Mouse (Mus musculus): ENCODE data around the gene Vipr1. TPM values are rescaled to one million over a fixed set of nuclear protein-coding genes. Genes with fewer than 3 reads are reported as not detected.
A peak's percentile ranks its signal among the peaks of the same experiment; 100 is the strongest.

The Vipr1 gene
- total RNA-seq, 2 experiments from 2014 or later = 22.1 to 35.8 TPM

GRCm38 (mm10) chr9:121717048-121717447 is 74.5 kb downstream of the Vipr1 start:
- no peak for DNase-seq (ENCODE audit: low spot score in 2 of 2)

GRCm38 (mm10) chr9:121718070-121718705 is 75.7 kb downstream of the Vipr1 start:
- DNase-seq (ENCODE audit: low spot score in 2 of 2) = no peak

- DNase-seq (ENCODE audit: low spot score in 2 of 2) = peak; percentile 98 to 99
Measured at GRCm38 (mm10) chr9:121718792-121719318, 76.3 kb downstream of the Vipr1 start, which contains the start of gene Nktr. Nktr (plus strand) TSS chr9:121719169.

- peak in 1 of 2 experiments; percentile 36 for DNase-seq (ENCODE audit: low spot score in 2 of 2)
Measured at GRCm38 (mm10) chr9:121719347-121720331, 77.1 kb downstream of the Vipr1 start.

Other genes with a start within 250 kb of the Vipr1 start
- gene Cck, start 147.0 kb upstream of the Vipr1 start, total RNA-seq (2021) = 100 to 1,000 TPM; 710 to 834 TPM
- gene Lyzl4, start 620 bp upstream of the Vipr1 start, total RNA-seq (2021) = 1 to 10 TPM; 1.4 to 1.8 TPM
- 10 to 100 TPM; 28.9 to 29.4 TPM for gene Sec22c, start 62.8 kb downstream of the Vipr1 start, total RNA-seq (2021)
- gene Ss18l2, start 67.6 kb downstream of the Vipr1 start, total RNA-seq (2021) = 10 to 100 TPM; 73.2 to 83.3 TPM
- 100 to 1,000 TPM; 103 to 112 TPM for gene Nktr, start 76.5 kb downstream of the Vipr1 start, total RNA-seq (2021)
- 100 to 1,000 TPM; 104 to 106 TPM for gene Zfp651, start 116.6 kb downstream of the Vipr1 start, total RNA-seq (2021)
- gene Klhl40, start 134.9 kb downstream of the Vipr1 start, total RNA-seq (2021) = 1 to 10 TPM; 6.2 to 7.2 TPM
- 10 to 100 TPM; 15.4 to 25.0 TPM for gene Hhatl, start 149.8 kb downstream of the Vipr1 start, total RNA-seq (2021)
- 1 to 10 TPM; 5.1 to 6.1 TPM for gene Ccdc13, start 196.7 kb downstream of the Vipr1 start, total RNA-seq (2021)
- 100 to 1,000 TPM in 1 of 2 experiments, 10 to 100 TPM in 1; 96.5 to 107 TPM for gene Higd1a, start 215.6 kb downstream of the Vipr1 start, total RNA-seq (2021)